Mouse (Mus musculus): Measurements from ENCODE around the gene Myt1l. TPM values are rescaled to one million over a fixed set of nuclear protein-coding genes. Genes with fewer than 3 reads are reported as not detected.
A peak's percentile ranks its signal among the peaks of the same experiment; 100 is the strongest.

Gene Myt1l
- polyA plus RNA-seq, 1 experiment from 2014 or later: 96.6 TPM

DNA sequence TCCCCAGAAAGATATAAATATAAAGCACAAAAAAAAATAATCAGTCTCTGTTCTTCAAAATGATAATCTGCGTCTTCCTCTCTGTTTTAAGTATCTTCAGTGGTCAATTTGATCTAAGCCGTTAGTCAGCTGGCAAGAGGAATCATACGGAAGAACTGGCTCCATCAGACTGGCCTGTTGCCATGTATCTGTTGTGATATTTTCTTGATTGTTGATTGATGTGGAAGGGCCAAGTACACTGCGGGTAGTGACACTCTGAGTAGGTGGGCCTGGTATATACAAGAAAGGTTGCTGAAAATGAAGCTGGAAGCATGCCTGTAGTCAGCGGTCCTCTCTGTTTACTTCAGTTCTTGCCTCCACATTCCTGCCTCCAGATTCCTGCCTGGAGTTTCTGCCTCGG, 213.0 kb downstream of the Myt1l start:
- H3K4me3 ChIP-seq (ENCODE audit: low read depth, low read length): no peak overlapping the region
- DNase-seq (ENCODE audit: low spot score): peak; percentile 29
- 74% methylated on average over 6 of the region's 6 CpGs for WGBS

GRCm38 (mm10) chr12:29750604-29751128, 222.5 kb downstream of the Myt1l start:
- H3K4me1 ChIP-seq (ENCODE audit: control insufficient read depth, insufficient read depth, low read length): 0 out of 2 replicates have a peak, but pooled peaks cover 2% of the 10 kb centered on the region
- no peak overlapping the region for H3K4me3 ChIP-seq (ENCODE audit: low read depth, low read length)
- WGBS: 59% methylated on average over 4 of the region's 4 CpGs
- ATAC-seq: peak; percentile 46
- no peak overlapping the region for H3K9ac ChIP-seq (ENCODE audit: low read length)
- no peaks in the 10 kb centered on the region for H3K9me3 ChIP-seq (replicated peaks; ENCODE audit: control insufficient read depth, low read length)
- H3K27me3 ChIP-seq (replicated peaks; ENCODE audit: control insufficient read depth, insufficient read depth, low read length): no peaks in the 10 kb centered on the region
- H3K27ac ChIP-seq (ENCODE audit: low read depth, low read length): no peak overlapping the region; the same call in 1 of the 2 replicates
- H3K36me3 ChIP-seq (ENCODE audit: control insufficient read depth, insufficient read depth, low read length): no peaks in the 10 kb centered on the region
- no peak overlapping the region for H3K4me2 ChIP-seq (ENCODE audit: low read length)
- peak; percentile 21 for DNase-seq (ENCODE audit: low spot score)

More for the DNA sequence above, 213.0 kb downstream of the Myt1l start:
- ATAC-seq: no peak
- H3K9me3 ChIP-seq (replicated peaks; ENCODE audit: control insufficient read depth, low read length): no peaks in the 10 kb centered on the region
- no peaks in the 10 kb centered on the region for H3K36me3 ChIP-seq (ENCODE audit: control insufficient read depth, insufficient read depth, low read length)
- H3K9ac ChIP-seq (ENCODE audit: low read length): no peak overlapping the region
- H3K4me1 ChIP-seq (ENCODE audit: control insufficient read depth, insufficient read depth, low read length): no peaks in the 10 kb centered on the region
- no peak overlapping the region for H3K4me2 ChIP-seq (ENCODE audit: low read length)
- H3K27ac ChIP-seq (ENCODE audit: low read depth, low read length): peak overlapping the region; percentile 66; the same call in 1 of the 2 replicates
- H3K27me3 ChIP-seq (replicated peaks; ENCODE audit: control insufficient read depth, insufficient read depth, low read length): no peaks in the 10 kb centered on the region

DNA sequence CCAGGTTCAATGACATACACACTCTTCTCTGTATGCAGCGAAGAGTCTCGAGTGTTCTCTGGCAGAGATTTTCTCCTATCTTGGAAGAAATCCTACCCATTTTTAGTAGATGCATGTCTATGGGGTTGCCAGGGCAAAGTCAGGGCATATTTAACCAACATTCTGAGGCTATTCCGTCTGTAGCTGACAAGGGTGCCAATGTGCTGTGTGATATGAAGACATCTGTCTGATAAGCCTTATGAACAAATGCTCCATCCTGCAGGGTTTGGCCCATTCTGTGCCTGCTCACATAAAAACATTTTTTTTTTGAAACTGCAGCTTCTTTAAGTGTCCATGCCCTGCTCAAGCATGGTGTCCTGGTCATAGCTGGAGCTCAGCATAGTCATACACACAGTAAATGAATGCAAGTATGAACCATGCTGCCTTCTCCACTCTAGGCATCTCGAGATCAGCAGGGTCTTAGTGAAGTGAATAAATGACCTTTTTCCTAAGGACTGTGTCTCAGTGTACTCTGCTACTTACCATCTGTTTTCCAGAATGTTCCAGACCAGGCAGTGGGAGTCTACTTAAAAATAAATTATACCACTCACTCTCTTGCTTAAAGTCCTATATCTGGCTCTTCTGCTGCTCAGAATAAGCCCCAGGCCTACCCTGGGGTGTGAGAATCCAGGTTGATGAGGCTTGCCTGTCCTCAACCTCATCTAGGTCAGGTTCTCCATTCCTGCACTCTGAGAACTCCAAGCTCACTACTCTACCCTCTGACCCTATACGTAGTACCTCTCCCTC, 227.1 kb downstream of the Myt1l start:
- Histone ChIP-seq H3K9me3 (replicated peaks; ENCODE audit: control insufficient read depth, low read length) (no peaks in the 10 kb centered on the region), H3K4me3 (ENCODE audit: low read depth, low read length) (no peak overlapping the region), H3K27me3 (replicated peaks; ENCODE audit: control insufficient read depth, insufficient read depth, low read length) (no peaks in the 10 kb centered on the region), H3K4me2 (ENCODE audit: low read length) (no peak overlapping the region), H3K9ac (ENCODE audit: low read length) (no peak overlapping the region), H3K36me3 (ENCODE audit: control insufficient read depth, insufficient read depth, low read length) (no peaks in the 10 kb centered on the region), H3K27ac (ENCODE audit: low read depth, low read length) (no peak overlapping the region), H3K4me1 (ENCODE audit: control insufficient read depth, insufficient read depth, low read length) (0 out of 2 replicates have a peak, but pooled peaks cover 2% of the 10 kb centered on the region)
- DNase-seq (ENCODE audit: low spot score) (peak; percentile 40), ATAC-seq (no peak)
- 83% methylated on average over 5 of the region's 5 CpGs for WGBS

GRCm38 (mm10) chr12:29755872-29756265, 227.7 kb downstream of the Myt1l start:
- ATAC-seq (no peak; the same call in 1 of the 2 replicates), DNase-seq (ENCODE audit: low spot score) (peak; percentile 22)
- Histone ChIP-seq H3K9ac (ENCODE audit: low read length) (no peak overlapping the region), H3K27me3 (replicated peaks; ENCODE audit: control insufficient read depth, insufficient read depth, low read length) (no peaks in the 10 kb centered on the region), H3K4me2 (ENCODE audit: low read length) (no peak overlapping the region), H3K4me1 (ENCODE audit: control insufficient read depth, insufficient read depth, low read length) (0 out of 2 replicates have a peak, but pooled peaks cover 1% of the 10 kb centered on the region), H3K27ac (ENCODE audit: low read depth, low read length) (no peak overlapping the region), H3K36me3 (ENCODE audit: control insufficient read depth, insufficient read depth, low read length) (no peaks in the 10 kb centered on the region), H3K4me3 (ENCODE audit: low read depth, low read length) (no peak overlapping the region), H3K9me3 (replicated peaks; ENCODE audit: control insufficient read depth, low read length) (no peaks in the 10 kb centered on the region)
- 80% methylated on average over 3 of the region's 3 CpGs for WGBS

- no peak overlapping the region for H3K4me2 ChIP-seq (ENCODE audit: low read length)
- H3K4me3 ChIP-seq (ENCODE audit: low read depth, low read length): no peak overlapping the region
- H3K9me3 ChIP-seq (replicated peaks; ENCODE audit: control insufficient read depth, low read length): no peaks in the 10 kb centered on the region
- WGBS: 80% methylated on average over 4 of the region's 4 CpGs
- no peaks in the 10 kb centered on the region for H3K4me1 ChIP-seq (ENCODE audit: control insufficient read depth, insufficient read depth, low read length)
- no peak overlapping the region for H3K9ac ChIP-seq (ENCODE audit: low read length)
- H3K27me3 ChIP-seq (replicated peaks; ENCODE audit: control insufficient read depth, insufficient read depth, low read length): no peaks in the 10 kb centered on the region
- no peak overlapping the region for H3K27ac ChIP-seq (ENCODE audit: low read depth, low read length)
- H3K36me3 ChIP-seq (ENCODE audit: control insufficient read depth, insufficient read depth, low read length): no peaks in the 10 kb centered on the region
- ATAC-seq (no peak), DNase-seq (ENCODE audit: low spot score) (no peak)
Observed at GRCm38 (mm10) chr12:29760611-29761010, 232.4 kb downstream of the Myt1l start.

DNA sequence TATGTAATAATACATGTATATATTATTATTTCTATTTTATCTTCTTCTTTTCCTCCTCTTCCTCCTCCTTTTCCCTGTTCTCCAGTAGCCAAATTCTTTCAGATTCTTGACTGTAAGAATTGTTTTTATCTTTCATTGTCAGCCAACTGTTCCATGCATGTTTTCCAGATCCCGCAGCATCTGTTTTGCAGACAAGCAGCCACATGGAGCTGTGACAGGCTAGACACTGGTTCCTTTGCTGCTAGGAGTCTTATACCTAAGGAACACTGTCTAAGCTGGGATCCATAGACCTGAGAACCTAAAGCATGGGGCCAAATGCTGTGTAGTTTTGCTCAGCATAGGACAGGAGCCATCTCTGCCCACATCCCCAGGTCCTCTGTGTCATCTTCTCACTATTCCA, 238.0 kb downstream of the Myt1l start:
- WGBS: 91% methylated on average over 1 of the region's 1 CpGs
- DNase-seq (ENCODE audit: low spot score) (peak; percentile 29), ATAC-seq (no peak)
- Histone ChIP-seq H3K4me3 (ENCODE audit: low read depth, low read length) (no peak overlapping the region), H3K4me2 (ENCODE audit: low read length) (no peak overlapping the region), H3K27ac (ENCODE audit: low read depth, low read length) (no peak overlapping the region), H3K27me3 (replicated peaks; ENCODE audit: control insufficient read depth, insufficient read depth, low read length) (no peaks in the 10 kb centered on the region), H3K9me3 (replicated peaks; ENCODE audit: control insufficient read depth, low read length) (no peaks in the 10 kb centered on the region), H3K4me1 (ENCODE audit: control insufficient read depth, insufficient read depth, low read length) (no peaks in the 10 kb centered on the region), H3K36me3 (ENCODE audit: control insufficient read depth, insufficient read depth, low read length) (no peaks in the 10 kb centered on the region), H3K9ac (ENCODE audit: low read length) (no peak overlapping the region)

GRCm38 (mm10) chr12:29771791-29772190, 243.6 kb downstream of the Myt1l start:
- Histone ChIP-seq H3K9me3 (replicated peaks; ENCODE audit: control insufficient read depth, low read length) (no peaks in the 10 kb centered on the region), H3K9ac (ENCODE audit: low read length) (no peak overlapping the region), H3K36me3 (ENCODE audit: control insufficient read depth, insufficient read depth, low read length) (0 out of 2 replicates have a peak, but pooled peaks cover 3% of the 10 kb centered on the region), H3K27ac (ENCODE audit: low read depth, low read length) (no peak overlapping the region), H3K27me3 (replicated peaks; ENCODE audit: control insufficient read depth, insufficient read depth, low read length) (no peaks in the 10 kb centered on the region), H3K4me3 (ENCODE audit: low read depth, low read length) (no peak overlapping the region), H3K4me1 (ENCODE audit: control insufficient read depth, insufficient read depth, low read length) (no peaks in the 10 kb centered on the region), H3K4me2 (ENCODE audit: low read length) (no peak overlapping the region)
- WGBS: 67% methylated on average over 3 of the region's 3 CpGs
- ATAC-seq: no peak
- DNase-seq (ENCODE audit: low spot score): no peak

GRCm38 (mm10) chr12:29772401-29772800, 244.2 kb downstream of the Myt1l start:
- Histone ChIP-seq H3K4me3 (ENCODE audit: low read depth, low read length) (no peak overlapping the region), H3K9me3 (replicated peaks; ENCODE audit: control insufficient read depth, low read length) (no peaks in the 10 kb centered on the region), H3K4me2 (ENCODE audit: low read length) (no peak overlapping the region), H3K36me3 (ENCODE audit: control insufficient read depth, insufficient read depth, low read length) (0 out of 2 replicates have a peak, but pooled peaks cover 3% of the 10 kb centered on the region), H3K27ac (ENCODE audit: low read depth, low read length) (peak overlapping the region; percentile 10; the same call in 1 of the 2 replicates), H3K9ac (ENCODE audit: low read length) (no peak overlapping the region), H3K4me1 (ENCODE audit: control insufficient read depth, insufficient read depth, low read length) (no peaks in the 10 kb centered on the region), H3K27me3 (replicated peaks; ENCODE audit: control insufficient read depth, insufficient read depth, low read length) (no peaks in the 10 kb centered on the region)
- DNase-seq (ENCODE audit: low spot score) (no peak), ATAC-seq (no peak)

- Histone ChIP-seq H3K36me3 (ENCODE audit: control insufficient read depth, insufficient read depth, low read length) (0 out of 2 replicates have a peak, but pooled peaks cover 6% of the 10 kb centered on the region), H3K27ac (ENCODE audit: low read depth, low read length) (no peak overlapping the region), H3K9ac (ENCODE audit: low read length) (no peak overlapping the region), H3K27me3 (replicated peaks; ENCODE audit: control insufficient read depth, insufficient read depth, low read length) (no peaks in the 10 kb centered on the region), H3K4me2 (ENCODE audit: low read length) (no peak overlapping the region), H3K9me3 (replicated peaks; ENCODE audit: control insufficient read depth, low read length) (no peaks in the 10 kb centered on the region), H3K4me3 (ENCODE audit: low read depth, low read length) (no peak overlapping the region), H3K4me1 (ENCODE audit: control insufficient read depth, insufficient read depth, low read length) (no peaks in the 10 kb centered on the region)
- 95% methylated on average over 2 of the region's 2 CpGs for WGBS
- DNase-seq (ENCODE audit: low spot score) (no peak), ATAC-seq (no peak)
Observed at GRCm38 (mm10) chr12:29778901-29779300, 250.7 kb downstream of the Myt1l start.

Data from forebrain, embryonic 14.5 days (tissue).